Mouse (Mus musculus) E14TG2a.4 (cell line): ENCODE measurements around the gene Gm15023.
"Not testable (repeated sequence)": the region's sequence is repeated elsewhere in the genome, so short reads cannot be mapped to it uniquely, and the experiment has no call there.

Source experiments
- H3K27me3 ChIP-seq: 2 replicates; pipeline ENCODE4 v1.6.1; 2014; ENCODE audit warnings: low read length, control low read depth; ENCODE audit not compliant: insufficient read depth
- H3K36me3 ChIP-seq: 2 replicates; pipeline ENCODE4 v1.6.1; 2014; ENCODE audit warnings: low read length, control low read depth; ENCODE audit not compliant: insufficient read depth
- H3K4me1 ChIP-seq: replicated peaks from 2 replicates; pipeline ENCODE4 v1.6.1; 2014; ENCODE audit warnings: low read depth, low read length, control low read depth
- H3K4me3 ChIP-seq: replicated peaks from 2 replicates; pipeline ENCODE4 v1.5.1; 2014; ENCODE audit warnings: mild to moderate bottlenecking, low read length
- H3K9me3 ChIP-seq: 2 replicates; pipeline ENCODE4 v1.6.1; 2014; ENCODE audit warnings: low read length, control low read depth
- CTCF ChIP-seq: conservative IDR thresholded peaks from 2 replicates; pipeline ENCODE4 v1.5.1; 2014; ENCODE audit warnings: low read length
- NANOG ChIP-seq: IDR thresholded peaks from 2 replicates; pipeline ENCODE4 v1.6.1; 2014; ENCODE audit warnings: borderline replicate concordance, low read length, mixed read lengths
- POU5F1 ChIP-seq: IDR thresholded peaks from 2 replicates; pipeline ENCODE4 v1.6.1; 2014; ENCODE audit warnings: low read length, borderline replicate concordance

Gm15023 gene

GRCm38 (mm10) chrX:135177532-135177931 is at the start of gene Gm15023:
Gene Gm15023 (minus strand): TSS chrX:135177632.
- H3K9me3 ChIP-seq, H3K4me1 ChIP-seq, H3K27me3 ChIP-seq, H3K36me3 ChIP-seq, H3K4me3 ChIP-seq: not testable (repeated sequence)

- no peaks in the 10 kb centered on the region; the same call in 1 of the 2 replicates for H3K4me1 ChIP-seq
- H3K36me3 ChIP-seq = no peaks in the 10 kb centered on the region
- H3K27me3 ChIP-seq = peaks cover 10% of the 10 kb centered on the region
- H3K9me3 ChIP-seq = no peaks in the 10 kb centered on the region
- TF ChIP-seq POU5F1 (no peak), CTCF (no peak), NANOG (no peak)
- H3K4me3 ChIP-seq = peak within 1 kb of the TSS; percentile 50
Measured at GRCm38 (mm10) chrX:135210436-135211221, 33.2 kb upstream of the Gm15023 start, which contains the start of gene Tceal6. Gene Tceal6 (minus strand): TSS chrX:135210687.

- H3K36me3 ChIP-seq, H3K9me3 ChIP-seq, H3K4me1 ChIP-seq: not testable (repeated sequence)
- H3K4me3 ChIP-seq = peak overlapping the region; percentile 50
- peaks cover 10% of the 10 kb centered on the region for H3K27me3 ChIP-seq
Measured at GRCm38 (mm10) chrX:135209773-135210435, 32.5 kb upstream of the Gm15023 start.

GRCm38 (mm10) chrX:135189924-135190323 is 12.5 kb upstream of the Gm15023 start:
- H3K27me3 ChIP-seq, H3K36me3 ChIP-seq, H3K9me3 ChIP-seq, H3K4me3 ChIP-seq, H3K4me1 ChIP-seq: not testable (repeated sequence)

- not testable (repeated sequence) for H3K4me3 ChIP-seq, H3K36me3 ChIP-seq, H3K9me3 ChIP-seq, H3K27me3 ChIP-seq, H3K4me1 ChIP-seq
Measured at GRCm38 (mm10) chrX:135188661-135189060, 11.2 kb upstream of the Gm15023 start.
